Mouse (Mus musculus): ENCODE data around the gene Gatad2a.

DNA sequence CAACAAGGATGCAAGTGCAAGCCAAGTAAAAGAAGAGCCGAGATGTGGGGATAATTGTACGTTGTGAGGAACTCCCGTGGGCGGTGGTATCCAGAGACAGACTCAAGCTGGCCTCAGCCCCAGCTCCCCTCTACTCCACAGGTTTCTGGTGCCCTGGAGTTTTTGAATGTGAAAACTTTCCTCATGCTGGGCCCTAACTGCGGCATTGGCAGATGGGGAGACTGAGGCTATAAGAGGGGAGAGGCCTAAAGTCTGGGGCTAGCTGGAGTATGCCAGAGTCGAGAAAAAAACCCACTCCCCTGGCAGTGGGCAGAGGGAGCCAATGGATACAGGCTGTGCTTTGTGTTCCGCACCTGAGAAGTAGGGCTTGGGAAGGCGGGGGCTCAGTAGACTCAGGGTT is 92.1 kb downstream of the Gatad2a start:
- TF ChIP-seq POLR2A (IDR thresholded peaks at IDR 0.05; ENCODE audit: borderline replicate concordance, low read depth, low read length) (no peak), CTCF (IDR thresholded peaks at IDR 0.05; ENCODE audit: low read depth, low read length) (no peak)
